Mouse (Mus musculus) thymus, adult 2 months (tissue): ENCODE data around the gene Slc23a4. TPM values are rescaled to one million over a fixed set of nuclear protein-coding genes. Genes with fewer than 3 reads are reported as not detected.

Source experiments
- DNase-seq: peaks from one replicate; pipeline ENCODE4 v3.0.0; 2021
- H3K27ac ChIP-seq: fragments of 200-500 bp; 2 replicates; pipeline ENCODE4 v1.5.1; 2012; ENCODE audit warnings: low read length, control low read depth; ENCODE audit not compliant: control insufficient read depth, insufficient read depth
- H3K27me3 ChIP-seq: fragments of 200-500 bp; 2 replicates; pipeline ENCODE4 v1.6.1; 2012; ENCODE audit warnings: mild to moderate bottlenecking, low read length, moderate library complexity, mixed read lengths; ENCODE audit not compliant: control insufficient read depth, insufficient read depth
- H3K36me3 ChIP-seq: fragments of 200-500 bp; 2 replicates; pipeline ENCODE4 v1.6.1; 2012; ENCODE audit warnings: mild to moderate bottlenecking, low read length, moderate library complexity; ENCODE audit not compliant: control insufficient read depth, insufficient read depth
- H3K4me1 ChIP-seq: fragments of 200-500 bp; replicated peaks from 2 replicates; pipeline ENCODE4 v1.6.1; 2012; ENCODE audit warnings: low read length; ENCODE audit not compliant: control insufficient read depth, insufficient read depth
- H3K4me3 ChIP-seq: fragments of 200-500 bp; 2 replicates; pipeline ENCODE4 v1.5.1; 2012; ENCODE audit warnings: mild to moderate bottlenecking, low read length, control low read depth, moderate library complexity; ENCODE audit not compliant: control insufficient read depth, insufficient read depth
- CTCF ChIP-seq: fragments of 200-500 bp; IDR thresholded peaks from 2 replicates; pipeline ENCODE4 v1.5.1; 2012; ENCODE audit warnings: mild to moderate bottlenecking, control low read depth, low read length, moderate library complexity, borderline replicate concordance; ENCODE audit not compliant: control insufficient read depth, poor library complexity, insufficient read depth; ENCODE audit errors: extremely low read depth
- POLR2A ChIP-seq: fragments of 200-500 bp; IDR thresholded peaks from 2 replicates; pipeline ENCODE4 v1.6.1; 2012; ENCODE audit warnings: mild to moderate bottlenecking, low read length, control low read depth, moderate library complexity; ENCODE audit not compliant: control insufficient read depth, poor library complexity, insufficient read depth; ENCODE audit errors: extremely low read depth
- WGBS: fragments of 180-500 bp; shearing (Covaris S2); methylation state at CpG from one replicate; pipeline ENCODE4 v1.1.7; 2018; 5-methylcytosine and 5-hydroxymethylcytosine counted together
- polyA plus RNA-seq: library from polyadenylated mRNA; depleted of rRNA; stranded (reverse); fragments of >200 nt; gene quantifications from 2 replicates; pipeline ENCODE4 v1.2.3, GENCODE M21; 2012; rRNA removed

The Slc23a4 gene
- polyA plus RNA-seq, 1 experiment = 8.1 TPM

- Histone ChIP-seq H3K36me3 (peaks cover 40% of the 10 kb centered on the region), H3K27me3 (no peaks in the 10 kb centered on the region), H3K27ac (no peak overlapping the region), H3K4me3 (no peak overlapping the region), H3K4me1 (no peaks in the 10 kb centered on the region)
- DNase-seq = no peak
- WGBS = over 99% methylated on average over 7 of the region's 7 CpGs
- TF ChIP-seq CTCF (no peak), POLR2A (no peak)
Observed at GRCm38 (mm10) chr6:34895569-34895968, 92.6 kb downstream of the Slc23a4 start.

Other genes with a start within 250 kb of the Slc23a4 start
- 3.5 and 4.7 TPM in 2 replicates for gene Agbl3, start 208.0 kb downstream of the Slc23a4 start, polyA plus RNA-seq
- gene Tmem140, start 125.3 kb downstream of the Slc23a4 start, polyA plus RNA-seq = 15.7 and 22.3 TPM in 2 replicates
- 17.0 and 20.1 TPM in 2 replicates for gene Cyren, start 110.3 kb downstream of the Slc23a4 start, polyA plus RNA-seq
- 58.4 and 60.2 TPM in 2 replicates for gene Wdr91, start 77.5 kb downstream of the Slc23a4 start, polyA plus RNA-seq
- gene Stra8, start 68.2 kb downstream of the Slc23a4 start, polyA plus RNA-seq = 0.10 and 0.40 TPM in 2 replicates
- gene Cnot4, start 145.3 kb upstream of the Slc23a4 start, polyA plus RNA-seq = 19.7 TPM in 2 replicates
- 36.5 and 45.8 TPM in 2 replicates for gene Nup205, start 189.0 kb upstream of the Slc23a4 start, polyA plus RNA-seq